Mouse (Mus musculus): ENCODE results near the gene Tcf7. TPM values are rescaled to one million over a fixed set of nuclear protein-coding genes. Genes with fewer than 3 reads are reported as not detected.

The Tcf7 gene
- total and polyA plus RNA-seq, 3 experiments = not detected

- Histone ChIP-seq H3K4me3 (ENCODE audit: low read depth, low read length) (no peak overlapping the region), H3K9me3 (replicated peaks) (no peaks in the 10 kb centered on the region), H3K36me3 (replicated peaks) (no peaks in the 10 kb centered on the region), H3K27me3 (ENCODE audit: insufficient read depth, low read length) (peaks cover 29% of the 10 kb centered on the region), H3K4me1 (ENCODE audit: insufficient read depth, low read depth, low read length) (0 out of 2 replicates have a peak, but pooled peaks cover 2% of the 10 kb centered on the region)
- TF ChIP-seq TAL1 (conservative IDR thresholded peaks at IDR 0.05; ENCODE audit: low read depth, low read length) (no peak), GATA2 (IDR thresholded peaks at IDR 0.05; ENCODE audit: borderline replicate concordance, low read depth, low read length) (no peak), GATA1 (IDR thresholded peaks at IDR 0.05; ENCODE audit: borderline replicate concordance, low read length) (no peak), POLR2AphosphoS5 (IDR thresholded peaks at IDR 0.05; ENCODE audit: insufficient replicate concordance, low read depth, low read length) (no peak), CTCF (IDR thresholded peaks at IDR 0.05; ENCODE audit: low read depth, low read length) (no peak)
- no peak for DNase-seq (ENCODE audit: low spot score)
- ATAC-seq (ENCODE audit: extremely low read depth, insufficient number of reproducible peaks, low FRiP score, poor library complexity, severe bottlenecking) = no peak
Observed at GRCm38 (mm10) chr11:52273183-52273941, 9.5 kb downstream of the Tcf7 start.

- no peak overlapping the region for H3K4me3 ChIP-seq (ENCODE audit: low read depth, low read length)
- H3K4me1 ChIP-seq (ENCODE audit: insufficient read depth, low read depth, low read length) = 0 out of 2 replicates have a peak, but pooled peaks cover 2% of the 10 kb centered on the region
- H3K27me3 ChIP-seq (ENCODE audit: insufficient read depth, low read length) = peaks cover 34% of the 10 kb centered on the region
- TF ChIP-seq GATA1 (IDR thresholded peaks at IDR 0.05; ENCODE audit: borderline replicate concordance, low read length) (no peak), TAL1 (conservative IDR thresholded peaks at IDR 0.05; ENCODE audit: low read depth, low read length) (no peak), POLR2AphosphoS5 (IDR thresholded peaks at IDR 0.05; ENCODE audit: insufficient replicate concordance, low read depth, low read length) (no peak), CTCF (IDR thresholded peaks at IDR 0.05; ENCODE audit: low read depth, low read length) (no peak), GATA2 (IDR thresholded peaks at IDR 0.05; ENCODE audit: borderline replicate concordance, low read depth, low read length) (no peak)
- ATAC-seq (ENCODE audit: extremely low read depth, insufficient number of reproducible peaks, low FRiP score, poor library complexity, severe bottlenecking) = no peak
- H3K9me3 ChIP-seq (replicated peaks) = no peaks in the 10 kb centered on the region
- DNase-seq (ENCODE audit: low spot score) = no peak
- H3K36me3 ChIP-seq (replicated peaks) = no peaks in the 10 kb centered on the region
Observed at GRCm38 (mm10) chr11:52272619-52273018, 10.2 kb downstream of the Tcf7 start.

GRCm38 (mm10) chr11:52271765-52272495 is 10.9 kb downstream of the Tcf7 start:
- H3K27me3 ChIP-seq (ENCODE audit: insufficient read depth, low read length) = peaks cover 30% of the 10 kb centered on the region
- no peaks in the 10 kb centered on the region for H3K36me3 ChIP-seq (replicated peaks)
- DNase-seq (ENCODE audit: low spot score) (no peak), ATAC-seq (ENCODE audit: extremely low read depth, insufficient number of reproducible peaks, low FRiP score, poor library complexity, severe bottlenecking) (no peak)
- no peak overlapping the region for H3K4me3 ChIP-seq (ENCODE audit: low read depth, low read length)
- H3K9me3 ChIP-seq (replicated peaks) = no peaks in the 10 kb centered on the region
- TF ChIP-seq TAL1 (conservative IDR thresholded peaks at IDR 0.05; ENCODE audit: low read depth, low read length) (no peak), GATA2 (IDR thresholded peaks at IDR 0.05; ENCODE audit: borderline replicate concordance, low read depth, low read length) (no peak), CTCF (IDR thresholded peaks at IDR 0.05; ENCODE audit: low read depth, low read length) (no peak)
- H3K4me1 ChIP-seq (ENCODE audit: insufficient read depth, low read depth, low read length) = 0 out of 2 replicates have a peak, but pooled peaks cover 2% of the 10 kb centered on the region

GRCm38 (mm10) chr11:52269841-52270240 is 13.0 kb downstream of the Tcf7 start:
- ATAC-seq (ENCODE audit: extremely low read depth, insufficient number of reproducible peaks, low FRiP score, poor library complexity, severe bottlenecking) (no peak), DNase-seq (ENCODE audit: low spot score) (no peak)
- TF ChIP-seq CTCF (IDR thresholded peaks at IDR 0.05; ENCODE audit: low read depth, low read length) (no peak), GATA2 (IDR thresholded peaks at IDR 0.05; ENCODE audit: borderline replicate concordance, low read depth, low read length) (no peak), POLR2AphosphoS5 (IDR thresholded peaks at IDR 0.05; ENCODE audit: insufficient replicate concordance, low read depth, low read length) (no peak), TAL1 (conservative IDR thresholded peaks at IDR 0.05; ENCODE audit: low read depth, low read length) (no peak), GATA1 (IDR thresholded peaks at IDR 0.05; ENCODE audit: borderline replicate concordance, low read length) (no peak)
- Histone ChIP-seq H3K27me3 (ENCODE audit: insufficient read depth, low read length) (peaks cover 31% of the 10 kb centered on the region; the same call in 1 of the 2 replicates), H3K36me3 (replicated peaks) (no peaks in the 10 kb centered on the region), H3K4me1 (ENCODE audit: insufficient read depth, low read depth, low read length) (peaks cover 5% of the 10 kb centered on the region; the same call in 1 of the 2 replicates), H3K4me3 (ENCODE audit: low read depth, low read length) (no peak overlapping the region), H3K9me3 (replicated peaks) (no peaks in the 10 kb centered on the region)

GRCm38 (mm10) chr11:52268104-52268835 is 14.5 kb downstream of the Tcf7 start:
- no peak for DNase-seq (ENCODE audit: low spot score)
- H3K27me3 ChIP-seq (ENCODE audit: insufficient read depth, low read length) = peaks cover 26% of the 10 kb centered on the region; the same call in 1 of the 2 replicates
- no peak for TF ChIP-seq TAL1 (conservative IDR thresholded peaks at IDR 0.05; ENCODE audit: low read depth, low read length)
- TF ChIP-seq GATA2 (IDR thresholded peaks at IDR 0.05; ENCODE audit: borderline replicate concordance, low read depth, low read length) = no peak
- TF ChIP-seq CTCF (IDR thresholded peaks at IDR 0.05; ENCODE audit: low read depth, low read length) = no peak
- no peak for TF ChIP-seq POLR2AphosphoS5 (IDR thresholded peaks at IDR 0.05; ENCODE audit: insufficient replicate concordance, low read depth, low read length)
- TF ChIP-seq GATA1 (IDR thresholded peaks at IDR 0.05; ENCODE audit: borderline replicate concordance, low read length) = no peak
- peaks cover 4% of the 10 kb centered on the region; the same call in 1 of the 2 replicates for H3K4me1 ChIP-seq (ENCODE audit: insufficient read depth, low read depth, low read length)
- no peak overlapping the region for H3K4me3 ChIP-seq (ENCODE audit: low read depth, low read length)
- no peaks in the 10 kb centered on the region for H3K9me3 ChIP-seq (replicated peaks)
- no peaks in the 10 kb centered on the region for H3K36me3 ChIP-seq (replicated peaks)
- ATAC-seq (ENCODE audit: extremely low read depth, insufficient number of reproducible peaks, low FRiP score, poor library complexity, severe bottlenecking) = no peak
